Mouse (Mus musculus) adrenal gland (tissue): ENCODE results near the gene Ifitm3.

Source experiments
- intact Hi-C: fragments of 180-260 bp; cut with DNase I; formaldehyde crosslinking; loops from one replicate; pipeline ENCODE4 v1.15.1; 2025

Ifitm3 gene

GRCm38 (mm10) chr7:140968710-140969109 lies 41.9 kb downstream of the Ifitm3 start:
- intact Hi-C loops = loop anchor here (10.0 kb wide), 1 partner anchor 124 kb away; the partner anchor contains the start of genes Odf3 and Scgb1c1

GRCm38 (mm10) chr7:140967862-140968591 lies 42.5 kb downstream of the Ifitm3 start:
- intact Hi-C loops = loop anchor here (10.0 kb wide), 1 partner anchor 123 kb away; the partner anchor contains the start of genes Odf3 and Scgb1c1

GRCm38 (mm10) chr7:140966921-140967320 lies 43.6 kb downstream of the Ifitm3 start, which contains the start of gene Ifitm1:
Gene Ifitm1, plus strand, starts transcription at chr7:140967221.
- intact Hi-C loops = loop anchor here (10.0 kb wide), 1 partner anchor 122 kb away; the partner anchor contains the start of genes Odf3 and Scgb1c1

GRCm38 (mm10) chr7:140962733-140963132 lies 47.8 kb downstream of the Ifitm3 start:
- intact Hi-C loops = loop anchor here (10.0 kb wide), 1 partner anchor 118 kb away; the partner anchor contains the start of genes Odf3 and Scgb1c1

- intact Hi-C loops = loop anchor here (10.0 kb wide), 1 partner anchor 117 kb away; the partner anchor contains the start of genes Odf3 and Scgb1c1
Measured at GRCm38 (mm10) chr7:140961416-140961815, 49.2 kb downstream of the Ifitm3 start.

GRCm38 (mm10) chr7:140960026-140960425 lies 50.5 kb downstream of the Ifitm3 start:
- intact Hi-C loops = loop anchor here (10.0 kb wide), 1 partner anchor 115 kb away; the partner anchor contains the start of genes Odf3 and Scgb1c1
